Mouse (Mus musculus): ENCODE data around the gene Gm20425. TPM values are rescaled to one million over a fixed set of nuclear protein-coding genes. Genes with fewer than 3 reads are reported as not detected.

The Gm20425 gene
- polyA plus RNA-seq, 1 experiment from 2014 or later, result 0.45 TPM

DNA sequence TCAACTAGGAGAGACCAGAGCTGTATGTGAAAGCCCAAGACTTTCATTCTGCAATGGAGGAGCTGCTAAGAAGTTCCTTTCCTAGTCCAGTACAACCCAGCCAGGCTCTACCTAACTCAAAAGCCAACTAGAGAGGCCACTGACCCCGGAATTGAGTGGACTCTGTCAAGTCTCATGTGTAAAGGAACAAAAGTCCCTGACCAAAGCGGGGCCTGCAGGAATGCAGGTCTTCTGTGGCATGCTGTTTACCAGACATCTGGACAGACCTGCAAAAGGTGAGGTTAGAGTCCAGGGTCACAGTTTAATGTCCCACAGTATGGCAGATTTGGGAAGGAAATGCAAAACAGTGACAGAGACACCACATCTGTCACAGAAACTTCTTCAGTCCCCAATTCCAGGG is 11.1 kb upstream of the Gm20425 start:
- Histone ChIP-seq H3K4me2 (replicated peaks; ENCODE audit: low read depth, low read length) (no peak overlapping the region), H3K9me3 (ENCODE audit: low read length) (no peaks in the 10 kb centered on the region), H3K9ac (replicated peaks; ENCODE audit: low read length) (no peak overlapping the region), H3K4me1 (ENCODE audit: insufficient read depth, low read length) (no peaks in the 10 kb centered on the region), H3K27ac (ENCODE audit: low read length) (no peak overlapping the region), H3K27me3 (ENCODE audit: insufficient read depth, low read length) (no peaks in the 10 kb centered on the region), H3K4me3 (ENCODE audit: low read length) (no peak overlapping the region), H3K36me3 (ENCODE audit: insufficient read depth, low read length) (no peaks in the 10 kb centered on the region)
- no peak for ATAC-seq (ENCODE audit: low FRiP score, low TSS enrichment)
- WGBS, result 82% methylated on average over 2 of the region's 2 CpGs

GRCm38 (mm10) chr9:103239471-103239870 is 9.4 kb upstream of the Gm20425 start:
- H3K4me1 ChIP-seq (ENCODE audit: insufficient read depth, low read length), result no peaks in the 10 kb centered on the region
- ATAC-seq (ENCODE audit: low FRiP score, low TSS enrichment), result no peak
- 91% methylated on average over 6 of the region's 6 CpGs for WGBS

GRCm38 (mm10) chr9:103234565-103235165 is 4.6 kb upstream of the Gm20425 start:
- no peak overlapping the region for H3K4me2 ChIP-seq (replicated peaks; ENCODE audit: low read depth, low read length)
- H3K27me3 ChIP-seq (ENCODE audit: insufficient read depth, low read length), result no peaks in the 10 kb centered on the region
- WGBS, result 70% methylated on average over 7 of the region's 7 CpGs
- H3K36me3 ChIP-seq (ENCODE audit: insufficient read depth, low read length), result no peaks in the 10 kb centered on the region
- no peaks in the 10 kb centered on the region for H3K9me3 ChIP-seq (ENCODE audit: low read length)
- no peak overlapping the region for H3K4me3 ChIP-seq (ENCODE audit: low read length)
- ATAC-seq (ENCODE audit: low FRiP score, low TSS enrichment), result no peak
- H3K27ac ChIP-seq (ENCODE audit: low read length), result no peak overlapping the region
- no peak overlapping the region for H3K9ac ChIP-seq (replicated peaks; ENCODE audit: low read length)
- H3K4me1 ChIP-seq (ENCODE audit: insufficient read depth, low read length), result 0 out of 2 replicates have a peak, but pooled peaks cover 5% of the 10 kb centered on the region

More at GRCm38 (mm10) chr9:103239471-103239870, 9.4 kb upstream of the Gm20425 start:
- H3K4me3 ChIP-seq (ENCODE audit: low read length), result no peak overlapping the region
- no peak overlapping the region for H3K4me2 ChIP-seq (replicated peaks; ENCODE audit: low read depth, low read length)
- H3K9me3 ChIP-seq (ENCODE audit: low read length), result no peaks in the 10 kb centered on the region
- no peak overlapping the region for H3K27ac ChIP-seq (ENCODE audit: low read length)
- H3K36me3 ChIP-seq (ENCODE audit: insufficient read depth, low read length), result no peaks in the 10 kb centered on the region
- no peak overlapping the region for H3K9ac ChIP-seq (replicated peaks; ENCODE audit: low read length)
- no peaks in the 10 kb centered on the region for H3K27me3 ChIP-seq (ENCODE audit: insufficient read depth, low read length)

- ATAC-seq (ENCODE audit: low FRiP score, low TSS enrichment), result no peak
- Histone ChIP-seq H3K9me3 (ENCODE audit: low read length) (no peaks in the 10 kb centered on the region), H3K9ac (replicated peaks; ENCODE audit: low read length) (no peak overlapping the region), H3K27me3 (ENCODE audit: insufficient read depth, low read length) (no peaks in the 10 kb centered on the region), H3K27ac (ENCODE audit: low read length) (no peak overlapping the region), H3K4me2 (replicated peaks; ENCODE audit: low read depth, low read length) (no peak overlapping the region), H3K4me3 (ENCODE audit: low read length) (no peak overlapping the region), H3K4me1 (ENCODE audit: insufficient read depth, low read length) (0 out of 2 replicates have a peak, but pooled peaks cover 5% of the 10 kb centered on the region), H3K36me3 (ENCODE audit: insufficient read depth, low read length) (no peaks in the 10 kb centered on the region)
- WGBS, result 79% methylated on average over 7 of the region's 7 CpGs
These were observed 4.0 kb upstream of the Gm20425 start for GRCm38 (mm10) chr9:103234059-103234458.

GRCm38 (mm10) chr9:103233006-103233395 is 2.9 kb upstream of the Gm20425 start:
- H3K27ac ChIP-seq (ENCODE audit: low read length), result no peak overlapping the region
- no peak overlapping the region for H3K4me3 ChIP-seq (ENCODE audit: low read length)
- H3K4me2 ChIP-seq (replicated peaks; ENCODE audit: low read depth, low read length), result no peak overlapping the region
- no peaks in the 10 kb centered on the region for H3K36me3 ChIP-seq (ENCODE audit: insufficient read depth, low read length)
- H3K4me1 ChIP-seq (ENCODE audit: insufficient read depth, low read length), result 0 out of 2 replicates have a peak, but pooled peaks cover 5% of the 10 kb centered on the region
- WGBS, result 53% methylated on average over 7 of the region's 7 CpGs
- H3K9me3 ChIP-seq (ENCODE audit: low read length), result no peaks in the 10 kb centered on the region
- ATAC-seq (ENCODE audit: low FRiP score, low TSS enrichment), result no peak
- H3K27me3 ChIP-seq (ENCODE audit: insufficient read depth, low read length), result no peaks in the 10 kb centered on the region
- no peak overlapping the region for H3K9ac ChIP-seq (replicated peaks; ENCODE audit: low read length)

DNA sequence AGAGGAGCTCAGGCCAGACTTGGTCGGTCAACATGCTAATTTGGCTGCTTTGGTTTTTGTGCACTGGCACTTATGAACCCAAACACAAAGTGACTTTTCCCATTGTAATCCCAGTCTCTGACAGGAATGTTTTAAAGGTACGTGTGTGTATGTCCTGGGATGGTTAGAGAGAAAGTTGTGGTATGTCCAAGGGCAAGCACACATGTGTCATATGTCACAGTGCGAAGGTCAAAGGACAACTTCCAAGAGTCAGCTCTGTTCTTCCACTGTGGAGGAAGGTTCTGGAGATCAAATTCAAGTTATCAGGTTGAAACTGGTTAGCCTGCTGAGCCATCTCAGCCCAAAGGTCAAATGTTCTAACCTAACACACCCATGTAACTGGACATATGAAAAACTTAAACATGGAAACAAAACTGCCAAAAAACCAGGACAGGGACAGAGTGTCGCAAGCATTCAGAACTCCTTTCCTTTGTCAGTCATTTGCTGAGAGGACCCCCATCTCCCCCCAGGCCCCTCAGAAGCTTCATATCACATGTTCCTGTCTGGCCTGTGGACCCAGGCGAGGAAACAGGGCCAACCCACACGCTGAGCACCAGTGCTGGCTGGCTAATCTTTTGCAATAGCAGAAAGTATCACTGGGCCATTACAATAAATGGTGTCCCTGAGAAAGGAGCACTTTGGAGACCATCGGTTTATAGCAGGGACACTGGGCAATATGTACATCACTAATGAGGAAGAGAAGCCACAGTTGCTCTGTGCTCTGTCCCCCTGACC is 2.3 kb upstream of the Gm20425 start:
- H3K4me3 ChIP-seq (ENCODE audit: low read length), result no peak overlapping the region
- no peak overlapping the region for H3K27ac ChIP-seq (ENCODE audit: low read length)
- H3K27me3 ChIP-seq (ENCODE audit: insufficient read depth, low read length), result no peaks in the 10 kb centered on the region
- no peaks in the 10 kb centered on the region for H3K36me3 ChIP-seq (ENCODE audit: insufficient read depth, low read length)
- ATAC-seq (ENCODE audit: low FRiP score, low TSS enrichment), result no peak
- no peak overlapping the region for H3K9ac ChIP-seq (replicated peaks; ENCODE audit: low read length)
- 87% methylated on average over 7 of the region's 7 CpGs for WGBS
- H3K9me3 ChIP-seq (ENCODE audit: low read length), result no peaks in the 10 kb centered on the region
- 0 out of 2 replicates have a peak, but pooled peaks cover 5% of the 10 kb centered on the region for H3K4me1 ChIP-seq (ENCODE audit: insufficient read depth, low read length)
- no peak overlapping the region for H3K4me2 ChIP-seq (replicated peaks; ENCODE audit: low read depth, low read length)

DNA sequence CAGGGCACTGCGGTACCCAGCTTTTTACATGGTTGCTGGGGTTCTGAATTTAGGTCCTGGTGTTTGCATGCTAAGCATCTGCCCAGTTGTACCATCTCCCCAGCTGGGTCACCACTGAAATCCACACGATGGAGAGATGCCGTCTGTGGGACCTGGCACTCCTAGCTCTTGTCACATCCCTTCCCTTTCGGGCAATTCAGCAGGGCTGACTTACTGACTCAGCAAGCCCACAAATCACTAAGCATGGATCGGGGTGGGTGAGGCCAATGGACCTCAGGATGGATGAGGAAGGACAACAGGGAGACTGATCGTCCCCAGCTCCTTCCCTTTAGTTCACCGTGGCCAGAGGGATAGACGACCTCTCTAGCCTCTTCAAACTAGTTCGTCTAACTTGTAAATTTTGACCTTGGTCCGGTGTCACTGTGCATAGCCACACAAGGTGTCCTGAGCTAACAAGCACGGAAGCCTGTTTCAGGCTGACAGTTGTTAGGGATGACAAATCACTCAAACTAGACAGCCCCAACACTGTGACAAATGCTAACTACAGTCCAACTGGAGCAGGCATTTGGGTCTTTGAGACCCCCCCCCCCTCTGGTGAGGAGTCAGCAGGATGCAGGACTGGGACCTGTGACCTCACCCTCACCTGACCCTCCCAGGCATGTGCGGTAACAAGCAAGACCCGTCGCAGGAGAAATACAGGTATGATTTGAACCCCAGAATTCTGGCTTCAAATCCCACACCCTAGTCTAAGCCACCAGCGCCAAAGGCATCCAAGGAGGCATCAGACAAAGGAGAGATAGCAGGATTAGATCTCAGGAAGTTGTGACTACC is 855 bp downstream of the Gm20425 start:
- H3K9me3 ChIP-seq (ENCODE audit: low read length), result no peaks in the 10 kb centered on the region
- no peak for ATAC-seq (ENCODE audit: low FRiP score, low TSS enrichment)
- H3K9ac ChIP-seq (replicated peaks; ENCODE audit: low read length), result no peak overlapping the region
- no peaks in the 10 kb centered on the region for H3K27me3 ChIP-seq (ENCODE audit: insufficient read depth, low read length)
- no peak overlapping the region for H3K4me3 ChIP-seq (ENCODE audit: low read length)
- 78% methylated on average over 15 of the region's 15 CpGs for WGBS
- 0 out of 2 replicates have a peak, but pooled peaks cover 5% of the 10 kb centered on the region for H3K4me1 ChIP-seq (ENCODE audit: insufficient read depth, low read length)
- H3K4me2 ChIP-seq (replicated peaks; ENCODE audit: low read depth, low read length), result no peak overlapping the region
- H3K27ac ChIP-seq (ENCODE audit: low read length), result no peak overlapping the region
- H3K36me3 ChIP-seq (ENCODE audit: insufficient read depth, low read length), result no peaks in the 10 kb centered on the region

- 0 out of 2 replicates have a peak, but pooled peaks cover 5% of the 10 kb centered on the region for H3K4me1 ChIP-seq (ENCODE audit: insufficient read depth, low read length)
- H3K9ac ChIP-seq (replicated peaks; ENCODE audit: low read length), result no peak overlapping the region
- no peak overlapping the region for H3K4me3 ChIP-seq (ENCODE audit: low read length)
- 71% methylated on average over 13 of the region's 13 CpGs for WGBS
- no peaks in the 10 kb centered on the region for H3K36me3 ChIP-seq (ENCODE audit: insufficient read depth, low read length)
- no peak for ATAC-seq (ENCODE audit: low FRiP score, low TSS enrichment)
- no peak overlapping the region for H3K4me2 ChIP-seq (replicated peaks; ENCODE audit: low read depth, low read length)
- no peaks in the 10 kb centered on the region for H3K27me3 ChIP-seq (ENCODE audit: insufficient read depth, low read length)
- H3K27ac ChIP-seq (ENCODE audit: low read length), result no peak overlapping the region
- H3K9me3 ChIP-seq (ENCODE audit: low read length), result no peaks in the 10 kb centered on the region
These were observed 1.6 kb downstream of the Gm20425 start for GRCm38 (mm10) chr9:103228370-103229003.

DNA sequence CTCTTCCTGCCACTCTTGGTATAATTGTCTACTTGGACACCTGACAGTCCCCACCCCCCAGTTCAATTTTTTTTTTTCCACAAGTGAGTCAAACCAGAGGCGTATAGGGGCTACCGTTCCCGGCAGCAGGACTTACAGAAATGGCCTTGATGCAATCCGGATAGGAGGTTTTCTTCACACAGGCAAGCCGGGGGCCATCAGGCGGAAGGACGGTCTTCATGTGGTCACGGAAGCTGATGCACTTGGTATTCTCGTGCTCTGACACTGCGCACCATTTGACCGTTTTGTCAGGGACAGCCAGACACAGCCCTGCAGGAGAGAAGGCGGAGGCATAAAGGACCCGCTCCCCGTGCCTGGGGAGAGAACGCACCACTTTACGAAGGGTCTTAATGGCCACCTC is 2.3 kb downstream of the Gm20425 start:
- 90% methylated on average over 16 of the region's 16 CpGs for WGBS

More for the DNA sequence above, 2.3 kb downstream of the Gm20425 start:
- H3K4me1 ChIP-seq (ENCODE audit: insufficient read depth, low read length), result 0 out of 2 replicates have a peak, but pooled peaks cover 5% of the 10 kb centered on the region
- H3K36me3 ChIP-seq (ENCODE audit: insufficient read depth, low read length), result no peaks in the 10 kb centered on the region
- H3K9me3 ChIP-seq (ENCODE audit: low read length), result no peaks in the 10 kb centered on the region
- H3K4me2 ChIP-seq (replicated peaks; ENCODE audit: low read depth, low read length), result no peak overlapping the region
- H3K27me3 ChIP-seq (ENCODE audit: insufficient read depth, low read length), result no peaks in the 10 kb centered on the region
- no peak overlapping the region for H3K27ac ChIP-seq (ENCODE audit: low read length)
- ATAC-seq (ENCODE audit: low FRiP score, low TSS enrichment), result no peak
- no peak overlapping the region for H3K9ac ChIP-seq (replicated peaks; ENCODE audit: low read length)
- no peak overlapping the region for H3K4me3 ChIP-seq (ENCODE audit: low read length)

Measured in kidney, embryonic 16.5 days (tissue).